Mouse (Mus musculus): ENCODE data around the gene Ing1.

The Ing1 gene

GRCm38 (mm10) chr8:11592296-11592695 is 36.9 kb downstream of the Ing1 start:
- no peak for DNase-seq

- DNase-seq = no peak
Observed at GRCm38 (mm10) chr8:11593222-11593884, 38.0 kb downstream of the Ing1 start.

- DNase-seq = no peak
Observed at GRCm38 (mm10) chr8:11600301-11600951, 45.1 kb downstream of the Ing1 start.

GRCm38 (mm10) chr8:11602006-11602680 is 46.8 kb downstream of the Ing1 start:
- DNase-seq = peak; percentile 69 to 78

- DNase-seq = no peak
Observed at GRCm38 (mm10) chr8:11608848-11609247, 53.5 kb downstream of the Ing1 start.
